In genomic region chr14:47297785-47298407, GRCm38 (mm10) we compare ENCODE assay signal across 1 mouse cellular context.
TF ChIP-seq lines count a peak whose summit lies in the region.

TSS of gene Mapk1ip1l (plus strand) at chr14:47298266.

TF ChIP-seq in CH12.LX, 34 proteins besides CTCF, POLR2A, EP300 and RAD21 (continued from another document):
- TF ChIP-seq SIN3A (IDR thresholded peaks at IDR 0.05; ENCODE audit: low read length) (peak; percentile 70; the same call in 1 of the 2 replicates), GABPA (IDR thresholded peaks at IDR 0.05; ENCODE audit: insufficient replicate concordance, low read depth, low read length) (no peak; the same call in 1 of the 2 replicates), POLR2AphosphoS2 (IDR thresholded peaks at IDR 0.05; ENCODE audit: low read depth, low read length) (0 out of 2 replicates have a peak, but pooled peaks have one; percentile 82), JUND (conservative IDR thresholded peaks at IDR 0.05; ENCODE audit: low read depth, low read length) (no peak), MXI1 (IDR thresholded peaks at IDR 0.05; ENCODE audit: low read depth, low read length) (peak; percentile 81), MAZ (IDR thresholded peaks at IDR 0.05; ENCODE audit: low read depth, low read length) (peak; percentile 63; the same call in 1 of the 2 replicates), SMC3 (IDR thresholded peaks at IDR 0.05; ENCODE audit: low read depth, low read length) (no peak; the same call in 1 of the 2 replicates), ETS1 (conservative IDR thresholded peaks at IDR 0.05; ENCODE audit: low read depth, low read length) (no peak), ZC3H11A (IDR thresholded peaks at IDR 0.05; ENCODE audit: low read depth, low read length) (no peak), ZNF384 (IDR thresholded peaks at IDR 0.05; ENCODE audit: low read depth, low read length) (no peak), USF1 (IDR thresholded peaks at IDR 0.05; ENCODE audit: low read depth, low read length) (no peak), IRF4 (IDR thresholded peaks at IDR 0.05; ENCODE audit: low read depth, low read length) (peak; percentile 67), NRF1 (IDR thresholded peaks at IDR 0.05; ENCODE audit: low read depth, low read length) (peak; percentile 41; the same call in 1 of the 2 replicates), TCF12 (IDR thresholded peaks at IDR 0.05; ENCODE audit: low read depth, low read length) (peak; percentile 91), HCFC1 (IDR thresholded peaks at IDR 0.05; ENCODE audit: low read depth, low read length) (peak; percentile 88), PAX5 (IDR thresholded peaks at IDR 0.05; ENCODE audit: low read length) (no peak), MAX (IDR thresholded peaks at IDR 0.05; ENCODE audit: low read length) (peak; percentile 90), USF2 (conservative IDR thresholded peaks at IDR 0.05; ENCODE audit: low read depth, low read length) (no peak), TBP (conservative IDR thresholded peaks at IDR 0.05; ENCODE audit: low read depth, low read length) (no peak), MYC (IDR thresholded peaks at IDR 0.05; ENCODE audit: low read depth, low read length) (peak; percentile 91), ZMIZ1 (IDR thresholded peaks at IDR 0.05; ENCODE audit: low read depth, low read length) (peak; percentile 92), ELF1 (IDR thresholded peaks at IDR 0.05; ENCODE audit: low read depth, low read length) (peak; percentile 88)
TF ChIP-seq in CH12.LX: peak in this region for 15.
